Mouse (Mus musculus) fat pad, adult 2 months (tissue): ENCODE measurements around the gene Prl4a1.
"Not testable (repeated sequence)": the region's sequence is repeated elsewhere in the genome, so short reads cannot be mapped to it uniquely, and the experiment has no call there.

Source experiments
- DNase-seq: peaks from one replicate; pipeline ENCODE4 v3.0.0-alpha.2; 2011; ENCODE audit warnings: low read depth, low spot score; ENCODE audit errors: extremely low read depth

The Prl4a1 gene

DNA sequence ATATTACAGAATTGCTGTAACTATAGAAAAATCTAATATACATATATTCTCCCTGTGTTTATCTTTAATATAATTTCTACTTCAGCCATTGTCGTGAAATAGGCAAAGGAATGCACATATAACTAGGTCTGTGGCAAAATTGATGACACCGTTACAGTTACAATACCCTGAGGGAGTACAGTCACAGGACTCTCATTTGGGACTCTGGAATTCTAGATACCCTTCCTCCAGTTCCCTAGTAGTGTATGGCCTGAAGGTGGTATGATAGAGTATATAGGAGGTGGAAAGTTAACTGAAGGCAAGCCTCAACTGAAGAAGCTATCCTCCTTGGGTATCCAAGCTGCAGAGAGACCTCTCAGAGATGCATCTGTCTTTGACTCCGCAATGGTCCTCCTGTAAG is at the start of gene Prl4a1:
Gene Prl4a1 (plus strand): TSS at position 301 of the 400 bp plus-strand sequence.
- DNase-seq: no peak

DNA sequence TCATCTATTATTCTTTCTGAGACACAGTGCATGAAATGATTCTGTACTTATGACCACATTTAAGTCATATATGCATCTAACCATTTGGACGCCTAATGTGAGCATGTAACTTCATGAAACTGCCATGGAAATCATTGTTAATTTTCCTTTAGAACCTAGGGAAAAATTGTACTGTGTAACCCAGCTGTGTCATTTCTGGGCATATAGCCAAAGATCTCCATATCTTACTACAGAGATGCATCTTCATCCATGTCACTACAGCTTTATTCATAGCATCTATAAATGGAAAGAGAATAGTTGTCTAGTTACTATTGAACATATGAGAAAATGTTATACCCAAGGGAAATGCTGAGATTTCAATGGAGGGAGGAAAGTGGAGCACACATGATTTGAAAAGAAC is 43.1 kb upstream of the Prl4a1 start:
- DNase-seq: no peak

DNA sequence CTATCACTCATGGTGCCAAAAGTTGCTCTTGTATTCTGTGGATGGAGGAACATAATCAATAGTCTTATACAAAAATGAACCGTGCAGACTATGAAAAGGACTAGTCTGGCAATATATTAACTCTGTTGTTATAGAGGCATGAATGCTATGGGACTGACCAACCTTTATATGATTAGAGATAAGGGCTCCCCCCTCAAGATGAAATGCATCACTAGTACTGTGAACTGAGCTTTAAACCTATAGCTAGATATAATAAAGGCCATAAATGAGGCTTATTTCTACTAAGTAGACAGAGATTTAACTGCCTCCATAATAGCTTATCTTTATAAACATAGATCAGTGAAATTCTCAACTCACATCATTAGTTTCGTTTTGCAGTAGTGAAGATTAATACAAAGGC is 41.7 kb upstream of the Prl4a1 start:
- DNase-seq: not testable (repeated sequence)

DNA sequence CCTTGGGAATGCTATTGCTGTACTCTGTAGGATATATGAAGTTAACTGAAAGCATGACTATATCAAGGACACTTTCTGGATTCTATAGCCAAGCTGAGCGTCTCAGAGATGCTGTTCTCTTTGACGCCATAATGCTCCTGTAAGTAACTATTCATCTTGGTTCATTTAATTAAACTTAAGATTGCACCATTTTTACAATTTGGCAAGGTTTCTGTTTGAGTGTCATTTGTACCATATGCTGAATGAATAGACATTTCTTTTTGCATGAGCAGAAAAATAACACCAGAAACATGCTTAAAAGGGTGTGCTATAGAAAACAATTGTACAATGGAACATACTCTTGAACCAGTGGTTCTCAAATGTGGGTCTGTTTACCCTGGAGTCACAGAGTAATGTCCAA is 38.4 kb upstream of the Prl4a1 start:
- no peak for DNase-seq

DNA sequence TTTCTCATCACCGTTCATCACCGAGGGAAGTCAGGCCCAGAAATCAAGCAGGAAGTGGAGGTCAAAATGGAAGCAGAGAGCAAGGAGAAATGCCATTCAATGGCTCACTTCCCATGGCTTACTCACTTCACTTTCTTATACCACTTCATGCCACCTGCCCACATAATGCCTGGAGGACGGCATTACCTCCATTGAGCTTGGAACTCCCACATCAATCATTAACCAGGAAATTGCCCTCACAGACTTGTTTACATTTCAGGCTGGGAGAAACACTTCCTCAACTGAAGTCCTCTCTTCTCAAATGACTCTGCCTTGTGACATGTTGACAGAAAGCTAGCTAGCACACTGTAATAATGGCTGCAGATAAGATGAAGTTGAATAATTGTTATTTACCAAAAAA is 19.5 kb upstream of the Prl4a1 start:
- DNase-seq: peak; percentile 18

DNA sequence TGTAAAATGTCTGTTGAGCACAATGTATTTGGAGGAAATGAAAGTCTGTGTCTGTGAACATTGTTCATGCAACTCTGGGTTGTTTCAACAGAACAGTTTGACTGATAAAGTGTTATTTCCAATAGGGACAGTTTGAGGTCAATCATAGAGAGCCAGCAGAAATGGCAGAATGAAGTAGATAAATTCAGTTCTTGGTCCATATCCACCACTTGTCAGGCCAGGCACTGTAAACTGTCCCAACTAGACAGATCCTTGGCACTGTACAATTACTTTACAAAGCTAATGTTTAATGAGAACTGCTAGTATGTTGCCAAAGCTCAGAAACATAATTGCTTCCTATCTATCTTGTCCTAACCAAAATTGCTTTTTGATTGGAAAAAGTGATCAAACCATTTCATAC is 13.3 kb downstream of the Prl4a1 start:
- DNase-seq: no peak

DNA sequence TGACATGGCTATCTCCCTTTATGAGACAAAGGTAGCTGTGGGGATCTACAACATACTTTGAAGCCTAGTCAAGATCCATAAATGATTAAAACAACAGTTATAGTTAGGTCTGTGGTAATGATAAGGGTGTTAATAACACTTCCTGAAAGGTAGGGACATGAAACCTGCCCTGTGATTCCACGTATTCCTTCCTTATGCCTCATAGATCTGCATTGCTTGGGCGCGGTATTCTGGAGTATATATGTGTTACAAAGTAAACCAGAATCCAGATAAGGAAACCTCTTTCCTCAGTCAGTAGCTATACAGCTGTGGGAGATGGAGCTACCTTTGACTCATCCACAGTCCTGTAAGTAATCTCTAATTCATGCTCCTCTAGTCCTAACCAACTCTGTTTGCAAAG is 53.3 kb downstream of the Prl4a1 start:
- no peak for DNase-seq
